Mouse (Mus musculus) T-cell, adult 66 days (primary cell): Measurements from ENCODE around the gene Cib3. TPM values are rescaled to one million over a fixed set of nuclear protein-coding genes. Genes with fewer than 3 reads are reported as not detected.

ENCODE experiments used
- total RNA-seq, 2 experiments: library from RNA; stranded (reverse); gene quantifications; 3 replicates in 1 of 2; 4 replicates in 1 of 2; pipeline ENCODE4 v1.2.4; 2023

Gene Cib3
- 1 to 10 TPM in 1 of 2 experiments, not detected in 1; 1.5 TPM for total RNA-seq

DNA sequence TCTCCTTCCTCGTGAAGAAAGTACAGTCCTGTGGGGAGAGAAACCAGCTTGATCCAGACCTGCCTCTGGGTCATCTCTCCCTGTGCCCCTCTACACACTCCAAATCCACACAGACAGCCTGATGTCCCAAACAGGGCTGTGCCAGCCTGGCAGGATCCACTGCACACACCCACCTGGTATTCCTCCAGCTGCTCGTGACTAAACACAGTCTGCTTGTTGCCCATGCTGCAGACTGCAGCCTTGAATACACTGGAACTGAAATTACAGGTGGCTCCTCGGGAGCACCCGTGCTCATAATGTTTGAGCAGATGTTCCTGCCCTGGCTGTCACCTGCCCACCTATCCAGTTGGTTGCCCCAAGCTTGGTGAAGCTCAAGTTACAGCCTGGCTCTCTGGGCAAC lies at the start of gene Cib3:
Gene Cib3, minus strand, starts transcription at position 87 of the 400 bp plus-strand sequence.

DNA sequence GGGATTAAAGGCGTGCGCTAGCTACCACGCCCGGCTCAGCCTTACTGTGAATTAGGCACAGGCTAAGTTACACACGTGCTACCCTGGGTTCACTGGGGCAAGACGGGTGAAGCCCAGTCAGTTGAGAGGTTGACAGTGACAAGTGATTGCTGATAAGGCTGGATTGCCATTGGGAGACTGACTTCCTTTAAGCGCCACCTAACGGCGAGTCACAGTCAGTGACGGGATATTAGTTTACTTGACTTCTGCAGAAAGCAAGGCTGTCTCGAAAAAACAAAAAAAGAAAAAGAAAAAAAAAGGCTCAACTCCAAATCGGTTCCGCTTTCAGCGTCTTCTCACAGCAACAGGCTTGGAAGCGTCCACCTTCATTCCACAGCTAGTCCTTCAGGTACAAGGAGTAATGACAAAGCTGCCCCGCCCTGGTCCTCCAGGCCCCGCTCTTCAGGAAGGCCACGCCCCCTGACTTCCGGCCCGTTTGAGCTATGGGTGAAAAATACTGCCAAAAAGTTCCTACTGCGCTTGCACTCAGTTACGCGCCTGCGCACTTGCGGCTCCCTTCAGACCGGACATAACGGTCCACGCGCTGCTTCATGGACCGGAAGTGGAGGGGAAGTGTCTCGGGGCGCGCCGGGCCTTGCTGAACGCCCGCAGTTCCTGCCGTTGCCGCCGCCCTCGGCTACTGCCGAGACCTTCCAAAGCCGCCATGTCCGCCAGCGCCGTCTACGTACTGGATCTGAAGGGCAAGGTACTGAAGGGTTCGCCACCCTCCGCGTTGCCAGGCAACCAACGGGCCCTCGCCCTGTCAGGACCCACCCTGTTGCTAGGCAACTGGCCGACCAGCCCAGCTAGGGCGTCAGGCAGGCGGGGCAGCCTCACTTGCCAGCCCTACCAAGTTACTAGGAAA lies 27.1 kb upstream of the Cib3 start, which contains the start of gene Ap1m1:
Gene Ap1m1, plus strand, starts transcription at position 520 of the 904 bp plus-strand sequence.

DNA sequence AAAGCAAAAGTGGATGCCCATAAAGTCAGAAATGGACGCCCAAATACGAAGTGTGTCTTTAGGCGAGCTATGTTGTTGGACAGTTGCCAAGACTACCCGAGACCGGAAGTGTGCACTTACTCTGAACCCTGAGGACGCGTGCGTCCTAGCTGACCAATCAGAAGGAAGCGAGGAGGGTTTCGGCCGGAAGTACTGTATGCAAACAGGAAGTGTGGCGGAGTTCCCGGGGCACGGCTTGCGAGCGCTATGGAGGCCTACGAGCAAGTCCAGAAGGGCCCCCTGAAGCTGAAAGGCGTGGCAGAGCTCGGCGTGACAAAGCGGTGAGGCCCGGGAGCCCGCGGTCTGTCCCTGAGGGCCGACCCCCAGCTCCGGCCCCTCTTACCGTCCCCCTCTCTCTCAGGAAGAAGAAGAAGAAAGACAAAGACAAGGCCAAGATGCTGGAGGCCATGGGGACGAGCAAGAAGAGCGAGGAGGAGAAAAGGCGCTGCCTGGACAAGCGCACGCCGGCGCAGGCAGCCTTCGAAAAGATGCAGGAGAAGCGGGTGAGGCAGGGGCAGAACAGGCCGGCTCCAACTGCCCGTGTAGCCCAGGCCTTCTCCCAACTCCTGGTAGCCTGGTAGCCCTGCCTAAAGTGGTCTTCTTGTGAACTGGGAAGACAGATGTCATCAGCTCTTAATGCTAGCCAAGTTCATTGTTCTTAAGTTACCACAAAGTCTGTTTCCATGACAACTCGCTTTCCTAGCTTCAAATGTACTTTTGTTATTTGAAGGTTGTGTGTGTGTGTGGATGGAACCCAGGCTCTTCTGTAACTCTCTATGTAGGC lies 7.1 kb upstream of the Cib3 start, which contains the start of gene Fam32a:
Gene Fam32a, plus strand, starts transcription at position 190 of the 823 bp plus-strand sequence.

DNA sequence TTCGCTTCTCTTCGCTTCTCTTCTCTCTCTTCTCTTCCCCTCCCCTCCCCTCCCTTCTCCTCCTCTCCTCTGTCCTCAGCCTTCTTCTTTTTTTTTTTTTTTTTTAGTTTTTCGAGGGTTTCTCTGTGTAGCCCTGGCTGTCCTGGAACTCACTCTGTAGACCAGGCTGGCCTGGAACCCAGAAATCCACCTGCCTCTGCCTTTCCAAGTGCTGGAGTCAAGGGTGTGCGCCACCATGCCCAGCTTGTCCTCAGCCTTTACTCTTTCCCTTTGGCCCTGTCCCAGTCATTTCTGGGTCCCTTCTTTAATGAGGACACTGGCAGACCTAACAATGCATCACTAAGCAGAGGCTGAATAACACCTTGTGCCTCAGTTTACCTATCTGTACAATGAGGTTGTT lies 899 bp upstream of the Cib3 start, which contains the start of gene Gm11034:
Gene Gm11034, minus strand, starts transcription at position 101 of the 400 bp plus-strand sequence.

DNA sequence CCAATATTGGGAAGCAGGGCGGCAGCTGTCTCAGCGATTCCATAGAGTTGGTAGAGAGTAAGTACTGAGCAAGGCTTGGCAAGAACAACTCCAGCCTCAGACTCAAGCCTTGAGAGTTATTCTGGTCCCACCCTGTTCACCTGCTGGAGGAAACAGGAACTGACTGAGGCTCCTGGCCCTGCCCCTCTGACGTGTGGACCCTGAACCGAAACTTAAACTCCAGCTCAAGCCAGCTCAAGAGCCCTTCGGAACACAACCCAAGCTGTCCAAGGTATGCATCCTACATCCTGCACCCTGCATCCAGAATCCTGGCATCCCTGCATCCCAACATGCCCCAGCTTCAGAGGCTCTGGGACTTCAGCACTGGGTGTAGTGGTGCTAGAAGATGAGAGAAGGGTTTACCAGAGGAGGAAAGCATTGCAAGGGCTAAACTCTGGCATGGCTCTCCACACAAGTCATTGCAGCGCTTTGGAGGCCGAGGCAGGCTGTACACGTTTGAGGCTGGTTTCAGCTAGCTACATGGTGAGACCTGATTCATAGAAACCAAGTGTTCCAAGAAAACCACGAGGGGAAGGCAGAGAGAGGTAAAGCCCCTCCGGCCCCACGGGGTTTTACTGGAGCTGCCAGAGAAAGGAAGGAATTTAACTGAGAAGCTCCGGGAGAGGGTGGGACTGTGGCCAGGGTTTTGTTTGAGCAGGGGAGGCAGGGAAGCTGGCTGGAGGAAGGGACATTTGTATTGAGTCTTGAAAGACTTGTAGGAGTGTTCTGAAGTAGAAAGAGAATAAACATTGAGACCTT lies 23.0 kb downstream of the Cib3 start, which contains the start of gene Hsh2d:
Gene Hsh2d, plus strand, starts transcription at position 222 of the 798 bp plus-strand sequence.

DNA sequence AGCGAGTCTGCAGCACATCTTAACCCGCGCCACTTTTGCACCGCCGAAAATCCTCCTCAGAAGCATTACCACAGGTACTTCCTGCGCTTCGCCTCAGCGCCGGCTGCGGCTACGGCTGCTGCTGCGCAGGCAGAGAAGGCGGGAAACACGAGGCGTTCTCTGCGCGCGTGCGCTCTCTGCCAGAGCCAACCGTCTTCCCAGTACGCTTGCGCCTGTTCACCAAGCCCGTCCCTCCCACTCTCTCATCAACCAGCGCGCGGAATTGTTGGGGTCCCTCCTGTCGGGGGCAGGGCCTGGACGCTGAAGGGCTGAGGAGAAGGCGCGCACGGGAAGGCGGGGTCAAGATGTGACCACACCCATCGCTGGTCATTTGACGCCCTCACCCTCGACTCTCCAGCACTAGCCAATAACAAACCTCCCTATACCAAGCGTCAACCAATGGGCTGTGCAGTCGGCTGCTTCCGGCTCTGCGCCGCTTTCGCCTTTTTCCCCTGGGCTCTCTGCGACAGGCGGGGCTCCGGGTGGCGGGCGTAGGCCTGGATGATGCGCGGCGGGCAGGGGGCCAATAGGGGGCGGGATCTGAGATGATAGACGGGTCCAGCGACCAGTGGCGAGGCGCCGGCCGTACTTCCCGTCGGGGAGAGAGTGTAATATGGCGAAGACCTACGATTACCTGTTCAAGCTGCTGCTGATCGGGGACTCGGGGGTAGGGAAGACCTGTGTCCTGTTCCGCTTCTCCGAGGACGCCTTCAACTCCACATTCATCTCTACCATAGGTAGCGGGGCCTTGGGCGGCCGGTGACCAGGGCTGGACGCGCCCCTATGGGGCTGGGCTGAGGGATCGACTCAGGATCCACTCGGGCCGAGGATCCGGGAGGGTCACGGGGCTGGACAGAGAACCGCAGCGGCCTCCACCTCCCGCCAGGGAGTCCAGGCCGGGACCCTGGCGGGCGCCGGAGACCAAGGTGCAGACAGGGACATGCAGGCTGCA lies 51.6 kb downstream of the Cib3 start, which contains the start of gene Rab8a:
Gene Rab8a, plus strand, starts transcription at position 494 of the 991 bp plus-strand sequence.

Other genes starting within 250 kb of the Cib3 start
- gene Cyp4f18, start 203.2 kb downstream of the Cib3 start, total RNA-seq: 1 to 10 TPM; 1.3 to 1.9 TPM
- gene Olfr372, start 171.6 kb downstream of the Cib3 start, total RNA-seq: not detected
- under 1 TPM; 0.26 to 0.53 TPM for gene Olfr373, start 129.7 kb downstream of the Cib3 start, total RNA-seq
- gene Olfr374, start 105.8 kb downstream of the Cib3 start, total RNA-seq: under 1 TPM; 0.15 to 0.59 TPM
- 100 to 1,000 TPM; 140 to 169 TPM for gene Tpm4, start 77.9 kb downstream of the Cib3 start, total RNA-seq
- 100 to 1,000 TPM; 141 to 173 TPM for gene Rab8a, start 51.6 kb downstream of the Cib3 start, total RNA-seq
- 10 to 100 TPM; 18.3 to 20.0 TPM for gene Hsh2d, start 23.2 kb downstream of the Cib3 start, total RNA-seq
- not detected for gene Gm11034, start 799 bp upstream of the Cib3 start, total RNA-seq
- 10 to 100 TPM; 54.1 to 54.9 TPM for gene Fam32a, start 6.9 kb upstream of the Cib3 start, total RNA-seq
- gene Ap1m1, start 27.2 kb upstream of the Cib3 start, total RNA-seq: 100 to 1,000 TPM; 117 to 124 TPM
- gene Gm10282, start 92.4 kb upstream of the Cib3 start, total RNA-seq: 10 to 100 TPM; 15.0 to 16.2 TPM
- gene Klf2, start 106.2 kb upstream of the Cib3 start, total RNA-seq: 1,000 to 10,000 TPM in 1 of 2 experiments, 100 to 1,000 TPM in 1; 952 to 1,053 TPM
- 100 to 1,000 TPM; 106 to 110 TPM for gene Eps15l1, start 208.6 kb upstream of the Cib3 start, total RNA-seq
- under 1 TPM; 0.33 to 0.52 TPM for gene Calr3, start 231.0 kb upstream of the Cib3 start, total RNA-seq
- 1 to 10 TPM; 5.7 to 6.7 TPM for gene 1700030K09Rik, start 231.0 kb upstream of the Cib3 start, total RNA-seq